Mouse (Mus musculus) hindbrain, postnatal 0 days (tissue): ENCODE measurements at regions not wholly inside any gene's neighbourhood (a gene's known extent, or its start where the extent isn't known, plus 50 kb on each side); places are given as distances from the start of the nearest gene placed in this dataset.

Experiments used
- ATAC-seq: fragments of 200-750 bp; cut with Nextera tagmentation; 2 replicates; pipeline ENCODE4 v1.8.0; 2017; ENCODE audit warnings: mild to moderate bottlenecking, moderate TSS enrichment, moderate library complexity
- DNase-seq: peaks from one replicate; pipeline ENCODE4 v3.0.0-alpha.2; 2015; ENCODE audit warnings: low spot score
- H3K27ac ChIP-seq: fragments of 300-500 bp; sonication (generic); 2 replicates; pipeline ENCODE4 v1.5.1; 2014; ENCODE audit warnings: mild to moderate bottlenecking
- H3K27me3 ChIP-seq: fragments of 300-500 bp; sonication (generic); 2 replicates; pipeline ENCODE4 v1.6.1; 2014; ENCODE audit warnings: low read length, mixed read lengths; ENCODE audit not compliant: insufficient read depth
- H3K36me3 ChIP-seq: fragments of 300-500 bp; sonication (generic); 2 replicates; pipeline ENCODE4 v1.6.1; 2014; ENCODE audit warnings: low read length, mixed read lengths; ENCODE audit not compliant: insufficient read depth
- H3K4me1 ChIP-seq: fragments of 300-500 bp; sonication (generic); 2 replicates; pipeline ENCODE4 v1.6.1; 2014; ENCODE audit warnings: antibody characterized with exemption, low read length, mixed read lengths; ENCODE audit not compliant: insufficient read depth
- H3K4me2 ChIP-seq: fragments of 300-500 bp; sonication (generic); 2 replicates; pipeline ENCODE4 v1.6.1; 2014; ENCODE audit warnings: low read depth, mild to moderate bottlenecking, low read length, moderate library complexity, mixed read lengths
- H3K4me3 ChIP-seq: fragments of 300-500 bp; sonication (generic); 2 replicates; pipeline ENCODE4 v1.5.1; 2014; ENCODE audit warnings: low read length
- H3K9ac ChIP-seq: fragments of 300-500 bp; sonication (generic); replicated peaks from 2 replicates; pipeline ENCODE4 v1.6.1; 2014; ENCODE audit warnings: mild to moderate bottlenecking, low read length, moderate library complexity, mixed read lengths
- H3K9me3 ChIP-seq: fragments of 300-500 bp; sonication (generic); 2 replicates; pipeline ENCODE4 v1.6.1; 2016; ENCODE audit warnings: low read length, mixed read lengths
- CTCF ChIP-seq: IDR thresholded peaks from 2 replicates; pipeline ENCODE4 v1.5.1; 2016; ENCODE audit warnings: antibody characterized with exemption, control low read depth, low read depth
- WGBS: fragments of 180-500 bp; shearing (Covaris S2); extraction: QIAGEN DNeasy Blood & Tissue Kit; methylation state at CpG from one replicate; pipeline ENCODE4 v1.1.7; 2014; 5-methylcytosine and 5-hydroxymethylcytosine counted together

GRCm38 (mm10) chr5:75380340-75380739 lies 194.4 kb upstream of the Kit start:
- Histone ChIP-seq H3K9ac (no peak overlapping the region), H3K4me3 (no peak overlapping the region), H3K4me2 (no peak overlapping the region), H3K27ac (no peak overlapping the region), H3K9me3 (no peaks in the 10 kb centered on the region), H3K27me3 (no peaks in the 10 kb centered on the region), H3K4me1 (no peaks in the 10 kb centered on the region), H3K36me3 (no peaks in the 10 kb centered on the region)
- no peak for DNase-seq
- 78% methylated on average over 1 of the region's 1 CpGs for WGBS
- no peak for ATAC-seq
- peak; percentile 66 for TF ChIP-seq CTCF

GRCm38 (mm10) chr5:75382138-75382537 lies 192.6 kb upstream of the Kit start:
- no peak for ATAC-seq
- no peaks in the 10 kb centered on the region for H3K36me3 ChIP-seq
- H3K9ac ChIP-seq = no peak overlapping the region
- H3K4me2 ChIP-seq = no peak overlapping the region
- DNase-seq = no peak
- H3K27me3 ChIP-seq = no peaks in the 10 kb centered on the region
- no peaks in the 10 kb centered on the region for H3K9me3 ChIP-seq
- H3K4me1 ChIP-seq = no peaks in the 10 kb centered on the region
- no peak for TF ChIP-seq CTCF
- no peak overlapping the region for H3K27ac ChIP-seq
- H3K4me3 ChIP-seq = no peak overlapping the region
- WGBS = 98% methylated on average over 3 of the region's 3 CpGs

GRCm38 (mm10) chr5:75387886-75388454 lies 186.7 kb upstream of the Kit start:
- Histone ChIP-seq H3K9ac (no peak overlapping the region), H3K27me3 (no peaks in the 10 kb centered on the region), H3K4me3 (no peak overlapping the region), H3K9me3 (no peaks in the 10 kb centered on the region), H3K4me1 (no peaks in the 10 kb centered on the region), H3K4me2 (peak overlapping the region; percentile 30; the same call in 1 of the 2 replicates), H3K27ac (no peak overlapping the region), H3K36me3 (no peaks in the 10 kb centered on the region)
- ATAC-seq (no peak), DNase-seq (no peak)
- no peak for TF ChIP-seq CTCF
- 35% methylated on average over 13 of the region's 13 CpGs for WGBS

GRCm38 (mm10) chr5:75388699-75389260 lies 185.9 kb upstream of the Kit start:
- Histone ChIP-seq H3K4me1 (no peaks in the 10 kb centered on the region), H3K4me3 (no peak overlapping the region), H3K4me2 (no peak overlapping the region), H3K27me3 (no peaks in the 10 kb centered on the region), H3K36me3 (no peaks in the 10 kb centered on the region), H3K27ac (no peak overlapping the region), H3K9me3 (no peaks in the 10 kb centered on the region), H3K9ac (no peak overlapping the region)
- WGBS = 87% methylated on average over 7 of the region's 7 CpGs
- ATAC-seq = no peak
- no peak for TF ChIP-seq CTCF
- no peak for DNase-seq

GRCm38 (mm10) chr5:75389433-75389971 lies 185.2 kb upstream of the Kit start:
- no peak overlapping the region for H3K4me2 ChIP-seq
- no peak overlapping the region for H3K9ac ChIP-seq
- no peaks in the 10 kb centered on the region for H3K36me3 ChIP-seq
- no peak overlapping the region for H3K4me3 ChIP-seq
- no peaks in the 10 kb centered on the region for H3K4me1 ChIP-seq
- ATAC-seq (no peak), DNase-seq (no peak)
- no peak overlapping the region for H3K27ac ChIP-seq
- H3K27me3 ChIP-seq = no peaks in the 10 kb centered on the region
- no peaks in the 10 kb centered on the region for H3K9me3 ChIP-seq
- whole genome bisulfite sequencing = 55% methylated on average over 7 of the region's 7 CpGs
- no peak for TF ChIP-seq CTCF

- 79% methylated on average over 5 of the region's 5 CpGs for WGBS
- no peak for TF ChIP-seq CTCF
- Histone ChIP-seq H3K4me1 (0 out of 2 replicates have a peak, but pooled peaks cover under 1% of the 10 kb centered on the region), H3K9ac (no peak overlapping the region), H3K27ac (no peak overlapping the region), H3K36me3 (no peaks in the 10 kb centered on the region), H3K9me3 (no peaks in the 10 kb centered on the region), H3K27me3 (no peaks in the 10 kb centered on the region), H3K4me3 (no peak overlapping the region), H3K4me2 (no peak overlapping the region)
- no peak for ATAC-seq
- DNase-seq = no peak
Measured at GRCm38 (mm10) chr5:75398820-75399219, 175.9 kb upstream of the Kit start.

- 36% methylated on average over 3 of the region's 3 CpGs for WGBS
Measured at GRCm38 (mm10) chr5:75401734-75402133, 173.0 kb upstream of the Kit start.

More at GRCm38 (mm10) chr5:75401734-75402133, 173.0 kb upstream of the Kit start:
- H3K27ac ChIP-seq = no peak overlapping the region
- no peak for ATAC-seq
- H3K9ac ChIP-seq = no peak overlapping the region
- no peak for TF ChIP-seq CTCF
- H3K9me3 ChIP-seq = no peaks in the 10 kb centered on the region
- no peak for DNase-seq
- no peaks in the 10 kb centered on the region for H3K36me3 ChIP-seq
- peaks cover 8% of the 10 kb centered on the region; the same call in 1 of the 2 replicates for H3K4me1 ChIP-seq
- H3K4me3 ChIP-seq = no peak overlapping the region
- no peaks in the 10 kb centered on the region for H3K27me3 ChIP-seq
- H3K4me2 ChIP-seq = no peak overlapping the region
